Mouse (Mus musculus) kidney, postnatal 0 days (tissue): ENCODE measurements around the gene Ano9. TPM values are rescaled to one million over a fixed set of nuclear protein-coding genes. Genes with fewer than 3 reads are reported as not detected.

ENCODE experiments used
- ATAC-seq: fragments of 200-750 bp; cut with Nextera tagmentation; replicated peaks from 2 replicates; pipeline ENCODE4 v1.8.0; 2017; ENCODE audit warnings: low read depth, moderate number of reproducible peaks, moderate TSS enrichment, moderate library complexity; ENCODE audit not compliant: low FRiP score
- DNase-seq: peaks from one replicate; pipeline ENCODE4 v3.0.0-alpha.2; 2016; ENCODE audit warnings: low spot score
- H3K27ac ChIP-seq: fragments of 300-500 bp; sonication (generic); 2 replicates; pipeline ENCODE4 v1.5.1; 2014; ENCODE audit warnings: mild to moderate bottlenecking
- H3K27me3 ChIP-seq: fragments of 300-500 bp; sonication (generic); 2 replicates; pipeline ENCODE4 v1.6.1; 2014; ENCODE audit warnings: low read length, mixed read lengths; ENCODE audit not compliant: insufficient read depth
- H3K36me3 ChIP-seq: fragments of 300-500 bp; sonication (generic); 2 replicates; pipeline ENCODE4 v1.6.1; 2014; ENCODE audit warnings: low read length, mixed read lengths; ENCODE audit not compliant: insufficient read depth
- H3K4me1 ChIP-seq: fragments of 300-500 bp; sonication (generic); replicated peaks from 2 replicates; pipeline ENCODE4 v1.6.1; 2014; ENCODE audit warnings: antibody characterized with exemption, low read length, mixed read lengths; ENCODE audit not compliant: insufficient read depth
- H3K4me2 ChIP-seq: fragments of 300-500 bp; sonication (generic); 2 replicates; pipeline ENCODE4 v1.6.1; 2014; ENCODE audit warnings: mild to moderate bottlenecking, low read length, moderate library complexity, mixed read lengths
- H3K4me3 ChIP-seq: fragments of 300-500 bp; sonication (generic); replicated peaks from 2 replicates; pipeline ENCODE4 v1.5.1; 2014; ENCODE audit warnings: low read depth, low read length
- H3K9ac ChIP-seq: fragments of 300-500 bp; sonication (generic); 2 replicates; pipeline ENCODE4 v1.6.1; 2014; ENCODE audit warnings: low read depth, low read length
- H3K9me3 ChIP-seq: fragments of 300-500 bp; sonication (generic); replicated peaks from 2 replicates; pipeline ENCODE4 v1.6.1; 2016; ENCODE audit warnings: low read length, inconsistent platforms, mixed read lengths
- CTCF ChIP-seq: IDR thresholded peaks from 2 replicates; pipeline ENCODE4 v1.5.1; 2016; ENCODE audit warnings: antibody characterized with exemption, low read depth, mild to moderate bottlenecking, moderate library complexity
- WGBS: fragments of 180-500 bp; shearing (Covaris S2); extraction: QIAGEN DNeasy Blood & Tissue Kit; methylation state at CpG from one replicate; pipeline ENCODE4 v1.1.7; 2014; 5-methylcytosine and 5-hydroxymethylcytosine counted together
- polyA plus RNA-seq: library from polyadenylated mRNA; unstranded; fragments of >200 nt; fragmentation: Nextera tagmentation; extraction: Ambion mirVana; gene quantifications from 2 replicates; pipeline ENCODE4 v1.2.1, GENCODE M21; 2015

The Ano9 gene
- polyA plus RNA-seq, 1 experiment from 2014 or later, result 6.9 TPM

DNA sequence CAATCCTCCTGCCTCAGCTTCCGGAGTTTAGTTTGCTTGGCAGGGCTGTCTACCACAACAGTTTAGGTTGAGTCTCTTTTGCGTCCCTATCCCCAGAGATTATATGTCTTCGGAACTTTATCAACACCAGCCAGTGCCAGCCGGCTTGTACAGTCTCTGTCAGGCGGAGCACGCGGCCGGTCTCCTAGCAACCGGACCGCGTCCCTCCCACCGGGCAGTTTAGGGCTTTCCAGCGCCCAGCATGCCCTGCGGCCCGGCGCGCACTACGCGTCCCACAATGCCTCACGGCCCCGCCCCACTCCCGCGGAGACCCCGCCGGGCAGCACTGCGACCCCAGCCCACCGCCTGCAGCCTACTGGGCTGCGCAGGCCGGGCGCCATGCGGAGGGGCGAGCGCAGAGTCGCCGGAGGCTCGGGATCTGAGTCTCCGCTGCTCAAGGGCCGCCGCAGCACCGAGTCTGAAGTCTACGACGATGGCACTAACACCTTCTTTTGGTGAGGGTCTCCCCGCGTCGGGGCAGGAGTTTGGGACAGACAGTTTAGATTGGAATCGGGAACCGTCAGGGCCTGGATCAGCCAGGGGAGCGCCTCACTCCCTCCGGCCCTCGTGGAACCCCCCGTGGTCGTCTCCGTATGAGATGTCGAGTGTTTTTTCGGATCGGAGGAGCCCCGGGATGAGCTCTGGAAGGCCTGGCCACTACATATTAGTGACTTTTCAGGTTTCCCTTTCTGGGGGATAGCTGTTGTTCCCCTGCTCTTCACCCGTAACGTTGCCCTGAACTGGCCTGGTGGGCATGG lies 13.6 kb upstream of the Ano9 start:
- peak; percentile 97 for ATAC-seq
- TF ChIP-seq CTCF, result no peak
- no peaks in the 10 kb centered on the region for H3K27me3 ChIP-seq
- H3K9ac ChIP-seq, result peak overlapping the region; percentile 89
- peak overlapping the region; percentile 54; the same call in 1 of the 2 replicates for H3K27ac ChIP-seq
- WGBS, result under 1% methylated on average over 59 of the region's 59 CpGs
- no peaks in the 10 kb centered on the region for H3K9me3 ChIP-seq
- peak; percentile 92 for DNase-seq
- peaks cover 13% of the 10 kb centered on the region; the same call in 1 of the 2 replicates for H3K36me3 ChIP-seq
- H3K4me3 ChIP-seq, result peak overlapping the region; percentile 97
- H3K4me2 ChIP-seq, result peak overlapping the region; percentile 78
- peaks cover 6% of the 10 kb centered on the region; the same call in 1 of the 2 replicates for H3K4me1 ChIP-seq

DNA sequence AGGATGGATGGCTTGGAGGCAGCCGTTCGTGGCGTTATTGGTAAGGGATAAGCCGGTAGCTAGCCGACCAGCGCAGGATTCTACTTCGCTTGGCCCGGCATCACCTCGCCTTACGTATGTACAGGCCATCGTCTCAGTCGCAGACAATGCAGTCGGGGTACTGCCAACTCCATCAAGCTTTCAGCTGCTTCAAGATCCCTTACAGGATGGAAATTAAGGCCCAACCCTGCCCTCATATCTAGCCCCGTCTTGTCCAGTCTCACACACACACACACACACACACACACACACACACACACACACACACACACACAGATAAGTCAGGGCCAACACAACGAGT lies 5.9 kb upstream of the Ano9 start:
- H3K4me3 ChIP-seq, result peak overlapping the region; percentile 50
- no peaks in the 10 kb centered on the region for H3K36me3 ChIP-seq
- under 1% methylated on average over 15 of the region's 15 CpGs for WGBS
- ATAC-seq (no peak), DNase-seq (no peak)
- H3K27ac ChIP-seq, result peak overlapping the region; percentile 81
- H3K27me3 ChIP-seq, result no peaks in the 10 kb centered on the region
- H3K9ac ChIP-seq, result peak overlapping the region; percentile 60
- TF ChIP-seq CTCF, result no peak
- peak overlapping the region; percentile 66 for H3K4me2 ChIP-seq
- no peaks in the 10 kb centered on the region for H3K4me1 ChIP-seq
- no peaks in the 10 kb centered on the region for H3K9me3 ChIP-seq

DNA sequence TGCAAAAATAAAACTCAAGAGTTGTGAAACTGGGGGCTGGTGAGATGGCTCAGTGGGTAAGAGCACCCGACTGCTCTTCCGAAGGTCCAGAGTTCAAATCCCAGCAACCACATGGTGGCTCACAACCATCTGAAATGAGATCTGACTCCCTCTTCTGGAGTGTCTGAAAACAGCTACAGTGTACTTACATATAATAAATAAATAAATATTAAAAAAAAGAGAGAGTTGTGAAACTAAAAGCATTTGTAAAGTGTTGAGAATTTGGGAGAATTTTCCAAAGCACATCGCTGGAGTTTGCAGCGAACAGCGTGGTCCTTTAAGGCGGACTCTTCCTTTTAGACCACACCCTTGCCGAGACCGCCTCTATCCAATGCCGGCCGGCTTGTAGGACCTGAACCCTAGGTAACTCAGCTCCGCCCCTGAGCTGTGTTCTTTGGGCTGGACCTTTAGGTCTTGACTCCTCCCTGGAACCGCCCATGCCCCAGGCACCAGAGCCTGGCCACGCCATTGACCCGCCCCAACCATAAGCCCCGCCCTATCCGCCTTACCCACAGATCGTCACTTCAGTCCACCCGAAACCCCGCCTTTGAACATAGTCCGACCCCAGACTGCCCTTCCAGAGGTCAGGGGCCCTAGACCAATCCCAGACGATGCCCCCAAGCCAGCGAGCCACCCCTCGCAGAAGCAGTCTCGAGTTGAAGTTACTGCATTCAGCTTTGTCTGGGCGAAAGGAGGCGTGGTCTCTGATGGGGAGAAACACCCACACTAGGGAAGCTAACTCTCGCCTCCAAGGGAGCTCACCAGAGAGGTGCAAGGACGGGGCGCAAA lies 5.3 kb upstream of the Ano9 start:
- no peaks in the 10 kb centered on the region for H3K27me3 ChIP-seq
- 1% methylated on average over 29 of the region's 29 CpGs for WGBS
- H3K4me3 ChIP-seq, result peak overlapping the region; percentile 50
- H3K9me3 ChIP-seq, result no peaks in the 10 kb centered on the region
- peak overlapping the region; percentile 60 for H3K9ac ChIP-seq
- H3K36me3 ChIP-seq, result no peaks in the 10 kb centered on the region
- no peaks in the 10 kb centered on the region for H3K4me1 ChIP-seq
- ATAC-seq (peak; percentile 97), DNase-seq (peak; percentile 98)
- H3K4me2 ChIP-seq, result peak overlapping the region; percentile 66
- H3K27ac ChIP-seq, result peak overlapping the region; percentile 81
- no peak for TF ChIP-seq CTCF

DNA sequence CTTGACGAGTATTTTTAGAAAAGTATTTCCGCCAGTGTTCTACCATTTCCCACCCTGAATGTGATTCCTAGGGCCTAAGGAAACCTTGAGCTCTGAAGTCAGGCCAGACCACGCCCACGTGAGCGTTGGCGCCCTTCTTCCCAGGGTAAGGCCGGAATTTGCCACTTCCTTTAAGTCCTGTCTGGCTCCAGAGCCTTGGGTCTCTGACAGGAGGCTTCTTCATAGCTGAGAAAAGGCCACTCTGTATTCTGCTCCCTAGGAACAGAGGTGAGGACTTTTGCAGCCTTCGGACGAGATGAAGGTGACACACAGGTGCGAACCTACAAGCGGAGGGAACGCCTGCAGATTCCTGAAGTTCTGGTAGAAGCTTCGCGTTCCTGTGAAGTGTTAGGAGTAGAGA lies 4.6 kb upstream of the Ano9 start, which contains the start of gene Ptdss2:
Ptdss2 (plus strand) TSS at position 138 of the 400 bp plus-strand sequence.
- no peak for TF ChIP-seq CTCF
- Histone ChIP-seq H3K36me3 (no peaks in the 10 kb centered on the region), H3K27ac (peak within 1 kb of the TSS; percentile 81), H3K4me1 (no peaks in the 10 kb centered on the region), H3K27me3 (no peaks in the 10 kb centered on the region), H3K4me2 (peak within 1 kb of the TSS; percentile 66), H3K9me3 (no peaks in the 10 kb centered on the region), H3K9ac (peak within 1 kb of the TSS; percentile 60), H3K4me3 (peak within 1 kb of the TSS; percentile 50)
- 45% methylated on average over 14 of the region's 14 CpGs for WGBS
- ATAC-seq (no peak), DNase-seq (peak; percentile 44)

DNA sequence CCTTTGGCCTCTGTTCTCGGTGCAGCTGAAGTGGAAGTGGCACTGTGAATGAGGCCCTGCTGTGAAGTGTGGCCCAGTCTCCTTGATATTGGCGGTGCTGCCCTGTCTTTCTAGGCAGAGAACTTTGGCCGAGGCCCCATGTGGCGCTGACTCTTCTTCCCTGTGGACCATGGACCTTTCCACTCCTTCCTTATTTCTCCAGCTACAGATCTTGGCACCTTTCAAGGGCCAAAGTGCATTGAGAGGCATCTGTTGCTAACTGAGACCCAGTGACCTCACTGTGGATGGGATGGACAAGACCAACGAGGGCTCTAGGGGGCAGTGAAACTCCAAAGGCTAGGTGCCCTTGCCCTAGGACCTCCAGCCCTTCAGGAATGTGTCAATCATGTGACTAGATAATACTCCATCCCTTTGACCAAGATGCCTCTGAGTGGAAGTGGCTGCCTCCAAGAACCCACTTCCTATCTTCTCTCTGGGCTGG lies 3.5 kb upstream of the Ano9 start:
- Histone ChIP-seq H3K4me2 (no peak overlapping the region), H3K4me1 (no peaks in the 10 kb centered on the region), H3K9ac (no peak overlapping the region), H3K36me3 (no peaks in the 10 kb centered on the region), H3K27ac (no peak overlapping the region), H3K27me3 (no peaks in the 10 kb centered on the region), H3K9me3 (no peaks in the 10 kb centered on the region), H3K4me3 (no peak overlapping the region)
- peak; percentile 23; the same call in 1 of the 2 replicates for TF ChIP-seq CTCF
- peak; percentile 48 for ATAC-seq
- 76% methylated on average over 5 of the region's 5 CpGs for WGBS
- peak; percentile 25 for DNase-seq

DNA sequence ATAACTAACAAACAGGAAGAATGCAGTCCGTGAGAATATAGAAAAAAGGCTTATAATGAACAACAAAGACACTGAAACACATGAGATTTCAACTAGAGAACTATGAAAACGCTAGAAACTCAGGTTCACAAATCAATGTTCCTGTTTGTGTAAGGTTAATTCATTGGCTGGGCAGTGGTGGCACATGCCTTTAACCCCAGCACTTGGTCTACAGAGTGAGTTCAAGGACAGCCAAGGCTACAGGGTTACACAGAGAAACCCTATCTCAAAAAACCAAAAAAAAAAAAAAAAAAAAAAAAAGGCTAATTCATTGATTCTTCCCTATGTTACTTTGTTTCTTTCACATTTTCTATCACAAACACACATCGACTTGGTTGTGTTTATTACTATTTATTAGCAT lies 3.0 kb upstream of the Ano9 start:
- Histone ChIP-seq H3K4me2 (no peak overlapping the region), H3K4me1 (no peaks in the 10 kb centered on the region), H3K27me3 (no peaks in the 10 kb centered on the region), H3K9ac (no peak overlapping the region), H3K9me3 (no peaks in the 10 kb centered on the region), H3K36me3 (no peaks in the 10 kb centered on the region), H3K4me3 (no peak overlapping the region), H3K27ac (no peak overlapping the region)
- ATAC-seq (no peak), DNase-seq (no peak)
- TF ChIP-seq CTCF, result no peak
- WGBS, result 68% methylated on average over 3 of the region's 3 CpGs
